Mouse (Mus musculus) cerebral cortex, adult 2 months (tissue): ENCODE data around the gene Cpa4.

ENCODE experiments used
- WGBS: fragments of 180-500 bp; shearing (Covaris S2); methylation state at CpG from one replicate; pipeline ENCODE4 v1.1.7; 2018; 5-methylcytosine and 5-hydroxymethylcytosine counted together

Gene Cpa4

DNA sequence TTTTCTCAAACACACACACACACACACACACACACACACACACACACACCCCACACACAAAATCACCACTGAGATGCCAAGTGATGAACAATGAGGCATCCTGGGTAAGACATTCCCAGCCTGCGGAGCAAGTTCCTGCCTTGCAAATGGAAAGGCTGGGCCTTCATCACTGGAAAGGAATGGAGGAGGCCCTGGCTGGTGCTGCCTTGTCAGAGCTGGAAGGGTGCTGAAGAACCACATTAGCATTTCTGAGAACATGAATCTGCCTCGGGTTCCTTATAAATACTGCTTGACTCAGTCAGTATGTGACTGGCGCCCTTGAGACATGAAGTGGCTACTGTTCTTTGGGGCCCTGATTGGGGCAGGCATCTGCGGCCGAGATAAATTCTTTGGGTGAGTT, at the start of gene Cpa4:
Gene Cpa4, plus strand, starts transcription at position 301 of the 400 bp plus-strand sequence.
- WGBS: 67% methylated on average over 5 of the region's 5 CpGs

DNA sequence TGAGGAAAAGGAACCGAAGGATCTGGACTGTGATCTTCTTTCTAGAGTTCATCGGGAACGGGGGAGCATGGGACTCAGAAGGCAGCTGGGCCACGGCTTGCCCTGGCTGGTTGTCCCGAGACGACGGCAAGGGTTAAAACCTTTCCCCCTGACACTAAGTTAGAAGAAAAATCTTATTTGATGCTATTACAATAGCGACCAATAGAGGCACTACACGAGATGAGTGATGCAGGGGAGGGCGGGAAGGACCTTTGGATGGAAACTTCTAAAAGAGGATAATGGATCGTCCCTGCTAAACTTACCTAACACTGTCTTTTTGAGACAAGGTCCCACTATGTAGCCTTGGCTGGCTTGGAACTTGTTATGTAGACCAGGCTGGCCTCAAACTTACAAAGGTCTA, 47.8 kb upstream of the Cpa4 start:
- WGBS: 74% methylated on average over 11 of the region's 11 CpGs

DNA sequence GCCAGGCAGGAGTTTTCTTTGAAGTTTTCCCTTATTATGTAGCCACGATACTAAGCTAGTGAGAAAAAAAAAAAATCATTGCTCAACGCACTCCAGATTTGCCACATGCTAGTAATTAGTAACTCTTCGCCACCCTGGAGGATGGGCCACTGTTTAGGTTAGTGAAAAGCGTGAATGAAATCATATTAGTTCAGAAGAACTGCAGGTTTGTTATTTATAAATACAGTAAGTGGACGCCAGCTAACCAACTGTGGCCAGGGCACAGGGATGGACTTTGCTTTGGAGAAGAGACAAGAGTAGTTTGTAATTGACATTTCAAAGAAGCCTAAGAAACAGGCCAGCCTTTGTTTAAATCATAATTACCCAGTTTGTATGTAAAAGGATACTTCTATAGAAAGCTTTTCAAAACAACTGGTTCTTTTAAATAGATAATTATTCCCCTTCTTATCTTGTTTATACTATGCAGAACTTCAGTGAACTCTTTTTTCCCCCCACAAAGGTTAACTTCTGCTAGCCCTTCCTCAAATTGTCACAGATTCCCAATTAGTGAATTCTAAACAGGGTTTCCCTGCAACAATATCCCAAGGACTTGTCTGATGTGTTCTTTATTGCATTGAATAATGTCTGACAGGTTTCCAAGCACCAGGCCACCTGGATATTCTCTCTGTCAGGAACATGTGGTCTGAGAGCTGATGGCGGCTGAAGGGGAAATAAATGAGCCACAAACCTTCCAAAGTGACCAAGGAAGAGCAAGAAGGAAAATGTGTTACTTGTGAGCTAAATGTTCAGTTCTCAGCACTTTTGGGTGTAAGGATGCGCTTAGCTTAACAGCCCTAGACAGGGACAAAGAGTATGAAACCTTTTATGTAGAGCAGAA, 42.5 kb upstream of the Cpa4 start:
- 76% methylated on average over 7 of the region's 7 CpGs for WGBS

DNA sequence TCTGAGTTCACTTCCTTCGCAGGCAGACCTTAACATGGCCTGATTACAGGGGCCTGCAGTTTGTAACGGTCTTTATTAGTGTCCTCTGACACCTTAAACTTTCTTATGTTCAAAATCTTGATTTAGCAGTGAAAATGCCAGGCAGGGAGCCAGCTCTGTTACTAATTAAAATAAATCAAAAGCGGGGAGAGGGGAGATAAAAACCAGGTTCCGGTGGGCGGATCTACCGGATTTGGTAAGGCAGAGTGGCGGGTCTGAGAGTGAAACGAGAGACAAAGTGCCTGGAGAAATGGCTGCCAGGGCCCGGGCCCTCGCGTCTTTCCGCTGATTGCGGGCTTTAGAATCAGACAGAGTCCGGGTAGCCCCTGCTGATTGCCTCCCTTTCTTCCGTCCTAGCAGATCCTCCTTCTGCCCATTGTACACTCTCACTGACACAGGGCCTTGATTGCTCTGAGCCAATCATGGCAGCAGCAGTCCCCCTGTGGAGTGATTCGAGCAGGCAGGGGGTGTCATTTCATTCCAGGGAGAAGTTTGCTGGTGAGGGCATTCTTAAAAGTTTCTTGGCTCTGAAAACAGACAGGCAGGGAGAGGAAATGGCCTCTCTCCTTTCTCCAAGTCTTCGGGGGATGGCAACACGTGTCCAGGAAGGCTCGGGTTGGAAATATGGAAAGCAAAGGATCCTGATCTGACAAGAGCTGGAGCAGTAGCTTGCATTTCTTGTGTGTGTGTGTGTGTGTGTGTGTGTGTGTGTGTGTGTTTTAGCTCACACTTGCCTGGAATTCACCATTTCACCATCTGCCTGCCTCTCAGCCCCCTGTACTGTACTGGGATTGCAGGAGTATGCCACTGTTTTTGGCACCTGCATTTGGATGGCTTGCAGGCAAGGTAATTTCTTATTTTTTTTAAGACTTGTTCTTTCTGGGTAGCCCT, 41.3 kb upstream of the Cpa4 start:
- WGBS: 53% methylated on average over 19 of the region's 19 CpGs

DNA sequence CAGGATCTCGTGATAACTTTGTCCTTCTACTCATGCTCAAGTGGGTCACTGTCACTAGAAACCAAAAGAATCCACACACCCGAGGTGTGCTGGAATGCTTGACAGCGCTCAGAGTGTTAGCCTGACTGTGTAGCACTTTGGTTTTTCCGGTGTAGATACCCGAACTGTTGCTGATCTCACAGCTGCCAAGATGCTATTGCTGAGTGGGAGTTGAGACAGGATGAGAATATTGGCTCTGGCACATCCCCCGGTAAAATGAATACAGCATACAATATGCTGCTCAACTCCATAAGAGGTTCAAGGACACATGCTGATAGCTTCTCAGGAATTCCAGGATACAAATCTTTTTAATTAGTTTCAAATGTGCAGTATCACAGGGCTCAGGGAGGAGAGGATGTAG, 39.4 kb upstream of the Cpa4 start:
- 43% methylated on average over 6 of the region's 6 CpGs for WGBS

GRCm38 (mm10) chr6:30535340-30535739, 32.8 kb upstream of the Cpa4 start:
- WGBS: 66% methylated on average over 3 of the region's 3 CpGs

DNA sequence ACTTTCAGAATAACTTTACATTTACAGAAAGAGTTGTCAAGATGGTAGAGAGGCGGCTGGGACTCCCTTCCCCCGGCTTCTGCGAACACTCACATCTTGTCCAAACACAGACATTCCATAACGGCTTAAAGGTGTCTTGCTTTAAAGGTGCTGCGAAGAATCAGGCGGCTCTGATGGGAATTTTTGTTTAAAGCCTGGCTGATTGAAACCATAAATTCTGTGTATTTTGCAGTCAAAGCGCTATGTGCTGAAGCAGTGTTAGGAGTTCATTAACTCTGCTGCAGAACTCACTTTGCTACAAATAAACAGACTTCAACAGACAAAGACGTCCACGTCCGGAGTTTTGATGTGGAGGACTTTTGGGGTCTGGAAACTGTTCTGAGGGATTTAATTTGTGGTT, 29.9 kb upstream of the Cpa4 start:
- WGBS: 52% methylated on average over 10 of the region's 10 CpGs

DNA sequence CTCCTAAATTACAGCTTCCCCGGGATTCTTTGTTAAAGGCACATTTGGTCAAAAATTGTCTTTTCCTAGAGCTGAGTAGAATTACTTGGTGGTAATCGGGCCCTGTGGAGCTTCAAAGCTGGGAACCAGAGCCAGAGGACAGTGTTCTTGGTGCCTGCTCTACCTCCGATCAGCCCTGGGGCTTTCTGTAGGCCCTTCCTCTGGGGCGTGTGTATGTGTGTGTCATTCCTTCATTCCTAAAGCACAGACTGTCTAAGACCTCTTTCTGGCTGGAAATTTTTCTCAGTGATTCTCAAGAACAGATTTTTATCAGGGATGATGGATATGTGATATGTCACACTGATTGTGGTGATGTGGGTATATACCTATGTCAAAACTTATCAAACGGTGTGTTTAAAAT, 29.4 kb upstream of the Cpa4 start:
- 79% methylated on average over 5 of the region's 5 CpGs for WGBS

- 89% methylated on average over 11 of the region's 11 CpGs for WGBS
Measured at GRCm38 (mm10) chr6:30541009-30541799, 27.0 kb upstream of the Cpa4 start, which contains the start of gene Cpa2. TSS of gene Cpa2 (plus strand) at chr6:30541582.

- 88% methylated on average over 6 of the region's 6 CpGs for WGBS
Measured at GRCm38 (mm10) chr6:30542277-30542676, 25.9 kb upstream of the Cpa4 start.

GRCm38 (mm10) chr6:30543077-30543476, 25.1 kb upstream of the Cpa4 start:
- 71% methylated on average over 12 of the region's 12 CpGs for WGBS

DNA sequence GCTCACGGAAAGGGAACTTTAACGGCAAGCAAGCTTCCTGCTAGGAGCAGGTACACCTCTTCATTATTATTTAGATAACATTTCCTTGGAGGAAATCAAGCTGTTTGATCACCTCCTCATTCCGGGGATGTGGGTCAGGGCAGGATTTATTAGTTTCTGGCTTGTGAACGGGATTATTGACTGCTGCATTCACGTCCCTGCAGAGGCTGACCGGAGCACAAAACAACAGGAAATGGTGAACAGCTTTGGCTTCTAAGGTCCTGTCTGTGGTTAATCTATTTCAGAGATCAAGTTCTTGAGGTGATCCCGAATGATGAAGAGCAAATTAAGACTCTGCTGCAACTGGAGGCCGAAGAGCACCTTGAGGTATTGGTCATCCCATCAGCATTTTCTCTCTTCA, 24.3 kb upstream of the Cpa4 start:
- WGBS: 73% methylated on average over 8 of the region's 8 CpGs

DNA sequence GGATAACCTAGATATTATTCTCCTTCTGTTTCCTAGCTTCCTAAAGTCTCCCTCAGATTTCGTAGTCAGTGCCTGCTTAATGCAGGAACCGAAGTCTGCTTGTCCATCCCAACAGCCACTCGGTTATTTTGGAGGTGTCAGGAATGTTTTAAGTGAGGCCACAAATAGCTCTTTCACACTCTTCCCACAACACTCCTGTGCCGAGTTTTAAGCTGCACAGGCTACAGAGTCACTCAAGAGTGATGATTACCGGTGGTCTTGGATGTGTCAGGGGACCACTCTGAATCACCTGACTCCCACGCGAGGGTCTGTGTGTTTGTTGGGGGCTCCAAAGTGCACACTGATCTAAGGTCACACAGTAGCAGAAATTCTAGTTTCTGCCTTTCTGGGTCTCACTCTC, 22.5 kb upstream of the Cpa4 start:
- WGBS: 69% methylated on average over 7 of the region's 7 CpGs

DNA sequence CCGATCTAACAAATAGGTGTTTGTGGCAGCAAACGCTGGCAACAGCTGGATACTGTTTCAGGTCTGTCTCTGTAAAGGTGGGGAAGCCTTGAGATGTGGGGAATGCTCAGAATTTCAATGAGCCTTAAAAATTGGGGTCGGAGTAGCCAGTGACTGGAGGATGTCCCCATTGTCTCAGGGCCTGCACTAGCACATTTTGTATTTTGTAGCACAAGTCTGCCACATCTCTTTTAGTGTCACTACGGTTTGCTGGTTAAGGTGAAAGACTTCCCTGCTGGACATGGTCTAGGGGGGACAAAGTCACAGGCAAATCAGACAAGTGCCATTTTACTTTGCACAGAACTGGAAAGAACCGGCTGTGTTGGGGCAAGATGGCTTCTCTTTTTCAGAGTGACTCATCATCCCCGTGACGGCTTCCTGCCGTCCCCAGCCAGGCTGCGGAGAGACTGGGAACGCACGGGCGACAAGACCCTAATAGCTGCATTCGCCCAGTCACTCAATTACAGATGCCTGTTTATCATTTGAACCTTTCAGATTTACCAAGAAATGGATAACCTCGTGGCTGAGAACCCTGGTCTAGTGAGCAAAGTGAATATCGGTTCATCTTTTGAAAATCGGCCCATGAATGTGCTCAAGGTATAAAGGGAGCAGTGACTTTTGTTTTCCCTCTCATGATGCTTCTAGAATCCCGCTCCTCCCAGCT, 21.4 kb upstream of the Cpa4 start:
- WGBS: 19% methylated on average over 17 of the region's 17 CpGs

- 3% methylated on average over 17 of the region's 17 CpGs for WGBS
Measured at GRCm38 (mm10) chr6:30547274-30547645, 20.9 kb upstream of the Cpa4 start.

GRCm38 (mm10) chr6:30547656-30548306, 20.4 kb upstream of the Cpa4 start:
- WGBS: 36% methylated on average over 9 of the region's 9 CpGs

GRCm38 (mm10) chr6:30549231-30549761, 18.9 kb upstream of the Cpa4 start:
- 44% methylated on average over 15 of the region's 15 CpGs for WGBS

- 50% methylated on average over 7 of the region's 7 CpGs for WGBS
Measured at GRCm38 (mm10) chr6:30550496-30551192, 17.5 kb upstream of the Cpa4 start.

GRCm38 (mm10) chr6:30551644-30552580, 16.3 kb upstream of the Cpa4 start:
- WGBS: 16% methylated on average over 23 of the region's 23 CpGs
